In genomic region chr4:140836208-140836866, GRCm38 (mm10) we compare ENCODE assay signal across 14 mouse cellular contexts. TPM values are rescaled to one million over a fixed set of nuclear protein-coding genes. Genes with fewer than 3 reads are reported as not detected.
DNase-seq lines count a peak whose midpoint lies in the region; ATAC-seq and TF ChIP-seq lines count a peak whose summit lies in the region.
"Had no signal": no experiment of that assay in that cellular context is flagged by ENCODE, and none has a peak within 500 bp of the region (broad histone marks: within the 10 kb centered on the region; RNA-seq: fewer than 3 reads in every experiment).

No protein-coding gene starts in this region.

- no peak for TF ChIP-seq CTCF in kidney, postnatal 0 days (IDR thresholded peaks at IDR 0.05; ENCODE audit: low read depth)
- TF ChIP-seq CTCF in kidney, adult 2 months (conservative IDR thresholded peaks at IDR 0.05; ENCODE audit: insufficient read depth, insufficient read length, low read depth, low read length): no peak

- H3K27me3 ChIP-seq in kidney, postnatal 0 days (ENCODE audit: insufficient read depth, low read length): no peaks in the 10 kb centered on the region
- no peaks in the 10 kb centered on the region for H3K27me3 ChIP-seq in kidney, adult 2 months (replicated peaks; ENCODE audit: control insufficient read depth, insufficient read depth, low read length)
- no peaks in the 10 kb centered on the region for H3K27me3 ChIP-seq in forebrain, embryonic 15.5 days
- 0 out of 2 replicates have a peak, but pooled peaks cover 2% of the 10 kb centered on the region for H3K27me3 ChIP-seq in intestine, embryonic 16.5 days (replicated peaks; ENCODE audit: control insufficient read depth, insufficient read depth, low read length)

- no peak overlapping the region for H3K27ac ChIP-seq in kidney, postnatal 0 days
- H3K27ac ChIP-seq in kidney, adult 2 months (ENCODE audit: insufficient read depth, low read depth, low read length): no peak overlapping the region
- H3K27ac ChIP-seq in forebrain, embryonic 15.5 days (replicated peaks): no peak overlapping the region
- no peak overlapping the region for H3K27ac ChIP-seq in intestine, embryonic 16.5 days (ENCODE audit: low read length)
- H3K27ac ChIP-seq: embryonic facial prominence, embryonic 13.5 days; stomach, postnatal 0 days had no signal

- ATAC-seq in kidney, postnatal 0 days (replicated peaks; ENCODE audit: low FRiP score, low read depth): peak; percentile 37
- ATAC-seq in forebrain, embryonic 15.5 days (replicated peaks): peak; percentile 27; the same call in 1 of the 2 replicates
- ATAC-seq in megakaryocyte-erythroid progenitor cell, adult 5-6 weeks (replicated peaks; ENCODE audit: low FRiP score, low TSS enrichment, poor library complexity, severe bottlenecking): no peak
- no peak for ATAC-seq in intestine, embryonic 16.5 days

- H3K9me3 ChIP-seq in kidney, postnatal 0 days (replicated peaks; ENCODE audit: low read length): no peaks in the 10 kb centered on the region
- H3K9me3 ChIP-seq in forebrain, embryonic 15.5 days: no peaks in the 10 kb centered on the region
- H3K9me3 ChIP-seq in intestine, embryonic 16.5 days (ENCODE audit: control insufficient read depth, low read length): no peaks in the 10 kb centered on the region
- H3K9me3 ChIP-seq: embryonic facial prominence, embryonic 13.5 days had no signal

- no peak overlapping the region for H3K9ac ChIP-seq in kidney, postnatal 0 days (ENCODE audit: low read depth, low read length)
- no peak overlapping the region for H3K9ac ChIP-seq in forebrain, embryonic 15.5 days (replicated peaks)
- no peak overlapping the region for H3K9ac ChIP-seq in intestine, embryonic 16.5 days (ENCODE audit: low read depth, low read length)
- H3K9ac ChIP-seq: embryonic facial prominence, embryonic 13.5 days had no signal

- no peak overlapping the region for H3K4me2 ChIP-seq in kidney, postnatal 0 days (ENCODE audit: low read length)
- no peak overlapping the region for H3K4me2 ChIP-seq in forebrain, embryonic 15.5 days (replicated peaks)
- no peak overlapping the region for H3K4me2 ChIP-seq in intestine, embryonic 16.5 days (ENCODE audit: low read depth, low read length)

- TF ChIP-seq POLR2A in kidney, adult 2 months (IDR thresholded peaks at IDR 0.05; ENCODE audit: low read depth, low read length): no peak

- no peak overlapping the region for H3K4me3 ChIP-seq in kidney, postnatal 0 days (replicated peaks; ENCODE audit: low read depth, low read length)
- H3K4me3 ChIP-seq in kidney, adult 2 months (ENCODE audit: insufficient read depth, low read depth, low read length): no peak overlapping the region
- no peak overlapping the region for H3K4me3 ChIP-seq in forebrain, embryonic 15.5 days
- H3K4me3 ChIP-seq in intestine, embryonic 16.5 days (ENCODE audit: low read length): no peak overlapping the region
- H3K4me3 ChIP-seq: embryonic facial prominence, embryonic 13.5 days had no signal

- WGBS in kidney, postnatal 0 days: 50% methylated on average over 11 of the region's 11 CpGs
- 52% methylated on average over 11 of the region's 11 CpGs for WGBS in kidney, adult 2 months
- WGBS in forebrain, embryonic 15.5 days: 37% methylated on average over 11 of the region's 11 CpGs
- WGBS in intestine, embryonic 16.5 days: 65% methylated on average over 11 of the region's 11 CpGs

- H3K4me1 ChIP-seq in kidney, postnatal 0 days (replicated peaks; ENCODE audit: insufficient read depth, low read length): peaks cover 2% of the 10 kb centered on the region; the same call in 1 of the 2 replicates
- no peaks in the 10 kb centered on the region for H3K4me1 ChIP-seq in kidney, adult 2 months (ENCODE audit: control insufficient read depth, insufficient read depth, low read length)
- peaks cover 22% of the 10 kb centered on the region; the same call in 1 of the 2 replicates for H3K4me1 ChIP-seq in forebrain, embryonic 15.5 days
- peaks cover 9% of the 10 kb centered on the region; the same call in 1 of the 2 replicates for H3K4me1 ChIP-seq in intestine, embryonic 16.5 days (ENCODE audit: control insufficient read depth, insufficient read depth, low read length)

- peak; percentile 36 for DNase-seq in kidney, postnatal 0 days (ENCODE audit: low spot score)
- DNase-seq in kidney, adult 2 months: no peak
- DNase-seq in retina, postnatal 1 day: peak; percentile 71
- no peak for DNase-seq in retina, embryonic 14.5 days (ENCODE audit: low spot score)
- DNase-seq in testis, postnatal 14 days (ENCODE audit: low spot score): peak; percentile 48
- DNase-seq: cerebellum, adult 18-20 months; heart, postnatal 10 days had no signal

- H3K36me3 ChIP-seq in kidney, postnatal 0 days (ENCODE audit: insufficient read depth, low read length): no peaks in the 10 kb centered on the region
- H3K36me3 ChIP-seq in kidney, adult 2 months (ENCODE audit: control insufficient read depth, insufficient read depth, low read length): no peaks in the 10 kb centered on the region
- no peaks in the 10 kb centered on the region for H3K36me3 ChIP-seq in forebrain, embryonic 15.5 days
- H3K36me3 ChIP-seq in intestine, embryonic 16.5 days (ENCODE audit: control insufficient read depth, insufficient read depth, low read length): no peaks in the 10 kb centered on the region
- H3K36me3 ChIP-seq: embryonic facial prominence, embryonic 13.5 days had no signal

RNA-seq across cellular contexts. Expression of gene Padi1, which starts 9.2 kb away (rescaled TPM):
- polyA plus RNA-seq in kidney, postnatal 0 days (2015; fragmentation: Nextera tagmentation; extraction: Ambion mirVana): 0.23 and 0.28 TPM in 2 replicates
- 0.13 and 0.23 TPM in 2 replicates for polyA plus RNA-seq in kidney, adult 2 months (2012; rRNA removed)
- not detected in 2 replicates for polyA plus RNA-seq in forebrain, embryonic 15.5 days (2015; fragmentation: Nextera tagmentation; extraction: Ambion mirVana)
- total RNA-seq in megakaryocyte-erythroid progenitor cell, adult 5-6 weeks (2014; fragmentation: Nextera tagmentation): 0.79 TPM in 1 of 2 replicates, not detected in the other
- 0.33 TPM in 1 of 2 replicates, not detected in the other for total RNA-seq in megakaryocyte-erythroid progenitor cell, adult 5-6 weeks (2017)
- polyA plus RNA-seq in intestine, embryonic 16.5 days (2015; fragmentation: Nextera tagmentation; extraction: Ambion mirVana): 0.28 and 0.43 TPM in 2 replicates
- total RNA-seq: heart, postnatal 10 days had no signal

RNA-seq across cellular contexts. Expression of gene Padi3, which starts 25.9 kb away (rescaled TPM):
- polyA plus RNA-seq in kidney, postnatal 0 days (2015; fragmentation: Nextera tagmentation; extraction: Ambion mirVana): 0.08 and 0.10 TPM in 2 replicates
- polyA plus RNA-seq in kidney, adult 2 months (2012; rRNA removed): 0.03 TPM in 2 replicates
- polyA plus RNA-seq in forebrain, embryonic 15.5 days (2015; fragmentation: Nextera tagmentation; extraction: Ambion mirVana): not detected in 2 replicates
- total RNA-seq in megakaryocyte-erythroid progenitor cell, adult 5-6 weeks (2014; fragmentation: Nextera tagmentation): 1.7 and 3.4 TPM in 2 replicates
- total RNA-seq in megakaryocyte-erythroid progenitor cell, adult 5-6 weeks (2017): 0.88 and 2.1 TPM in 2 replicates
- polyA plus RNA-seq in intestine, embryonic 16.5 days (2015; fragmentation: Nextera tagmentation; extraction: Ambion mirVana): 0.51 and 0.56 TPM in 2 replicates
- total RNA-seq: left cerebral cortex, adult 8-10 months; monocyte, adult 5-6 weeks had no signal

Comparison
In these comparisons a context has a peak if more than half of its experiments do, and no peak if none do; other contexts are left out.
1. DNase-seq: peak in kidney, postnatal 0 days (single experiment), retina, postnatal 1 day (single experiment) and testis, postnatal 14 days (single experiment); none in kidney, adult 2 months (single experiment) and retina, embryonic 14.5 days (single experiment).
2. ATAC-seq: peak in kidney, postnatal 0 days (single experiment) and forebrain, embryonic 15.5 days (single experiment); none in megakaryocyte-erythroid progenitor cell, adult 5-6 weeks (single experiment) and intestine, embryonic 16.5 days (single experiment).